Mouse (Mus musculus) G1E (cell line): Measurements from ENCODE around the gene Tespa1.

Experiments used
- CTCF ChIP-seq: IDR thresholded peaks from 2 replicates; pipeline ENCODE4 v1.5.1; 2012; ENCODE audit warnings: low read depth, low read length, inconsistent platforms, mixed read lengths
- GATA1 ChIP-seq: IDR thresholded peaks from 2 replicates; pipeline ENCODE4 v1.6.1; 2012; ENCODE audit warnings: borderline replicate concordance, low read length, inconsistent platforms, mixed read lengths
- GATA2 ChIP-seq: IDR thresholded peaks from 2 replicates; pipeline ENCODE4 v1.6.1; 2012; ENCODE audit warnings: low read depth, low read length, inconsistent platforms, borderline replicate concordance
- POLR2AphosphoS5 ChIP-seq: IDR thresholded peaks from 2 replicates; pipeline ENCODE4 v1.6.1; 2012; ENCODE audit warnings: low read depth, low read length, inconsistent platforms; ENCODE audit not compliant: insufficient replicate concordance
- TAL1 ChIP-seq: conservative IDR thresholded peaks from 2 replicates; pipeline ENCODE4 v1.6.1; 2012; ENCODE audit warnings: low read depth, low read length, inconsistent platforms, mixed read lengths

DNA sequence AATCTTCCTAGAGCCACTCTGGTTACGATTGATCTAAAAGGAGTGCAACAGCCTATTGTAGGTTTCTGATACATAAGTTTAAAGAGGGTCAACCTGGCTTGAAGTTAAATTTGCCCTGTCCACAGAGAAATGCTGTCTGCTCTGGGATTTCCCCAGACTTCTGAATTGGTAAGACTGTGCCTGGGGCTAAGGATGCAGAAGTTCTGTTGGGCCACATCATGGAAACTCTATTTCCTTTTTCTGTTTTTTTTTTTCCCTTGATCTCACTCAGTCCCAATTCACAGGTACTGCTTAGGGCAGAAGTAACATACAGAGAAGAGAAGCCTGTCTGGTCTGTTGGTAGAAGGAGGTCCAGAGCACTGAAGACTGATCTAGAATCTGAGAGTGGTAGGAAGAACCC, 8.0 kb downstream of the Tespa1 start:
- TF ChIP-seq CTCF, result no peak
- TF ChIP-seq GATA1, result no peak
- TF ChIP-seq TAL1, result no peak
- no peak for TF ChIP-seq GATA2
- TF ChIP-seq POLR2AphosphoS5, result no peak
